Mouse (Mus musculus): ENCODE measurements around the gene Alox12. TPM values are rescaled to one million over a fixed set of nuclear protein-coding genes. Genes with fewer than 3 reads are reported as not detected.

The Alox12 gene
- polyA plus RNA-seq, 1 experiment = 0.03 TPM

- Histone ChIP-seq H3K9me3 (ENCODE audit: control insufficient read depth, low read length) (peaks cover 5% of the 10 kb centered on the region; the same call in 1 of the 2 replicates), H3K27me3 (ENCODE audit: control insufficient read depth) (peaks cover 59% of the 10 kb centered on the region), H3K4me1 (ENCODE audit: control insufficient read depth) (peaks cover 12% of the 10 kb centered on the region), H3K4me3 (replicated peaks) (no peak overlapping the region), H3K36me3 (ENCODE audit: control insufficient read depth) (peaks cover 5% of the 10 kb centered on the region)
- TF ChIP-seq GATA1 (IDR thresholded peaks at IDR 0.05; ENCODE audit: low read length) = no peak
- TF ChIP-seq TAL1 (IDR thresholded peaks at IDR 0.05; ENCODE audit: low read length) = no peak
Observed at GRCm38 (mm10) chr11:70211972-70212371, 43.2 kb downstream of the Alox12 start.

- peaks cover 53% of the 10 kb centered on the region for H3K27me3 ChIP-seq (ENCODE audit: control insufficient read depth)
- no peak overlapping the region for H3K4me3 ChIP-seq (replicated peaks)
- H3K36me3 ChIP-seq (ENCODE audit: control insufficient read depth) = no peaks in the 10 kb centered on the region
- H3K4me1 ChIP-seq (ENCODE audit: control insufficient read depth) = peaks cover 12% of the 10 kb centered on the region
- TF ChIP-seq TAL1 (IDR thresholded peaks at IDR 0.05; ENCODE audit: low read length) (no peak), GATA1 (IDR thresholded peaks at IDR 0.05; ENCODE audit: low read length) (no peak)
- H3K9me3 ChIP-seq (ENCODE audit: control insufficient read depth, low read length) = peaks cover 5% of the 10 kb centered on the region; the same call in 1 of the 2 replicates
Observed at GRCm38 (mm10) chr11:70210681-70211080, 44.5 kb downstream of the Alox12 start.

- no peaks in the 10 kb centered on the region for H3K36me3 ChIP-seq (ENCODE audit: control insufficient read depth)
- TF ChIP-seq GATA1 (IDR thresholded peaks at IDR 0.05; ENCODE audit: low read length) (no peak), TAL1 (IDR thresholded peaks at IDR 0.05; ENCODE audit: low read length) (no peak)
- H3K27me3 ChIP-seq (ENCODE audit: control insufficient read depth) = peaks cover 39% of the 10 kb centered on the region
- no peaks in the 10 kb centered on the region for H3K4me1 ChIP-seq (ENCODE audit: control insufficient read depth)
- H3K9me3 ChIP-seq (ENCODE audit: control insufficient read depth, low read length) = no peaks in the 10 kb centered on the region
- no peak overlapping the region for H3K4me3 ChIP-seq (replicated peaks)
Observed at GRCm38 (mm10) chr11:70208778-70209388, 46.3 kb downstream of the Alox12 start.

GRCm38 (mm10) chr11:70207283-70207682, 47.9 kb downstream of the Alox12 start:
- TF ChIP-seq GATA1 (IDR thresholded peaks at IDR 0.05; ENCODE audit: low read length) (no peak), TAL1 (IDR thresholded peaks at IDR 0.05; ENCODE audit: low read length) (no peak)
- no peaks in the 10 kb centered on the region; the same call in 1 of the 2 replicates for H3K4me1 ChIP-seq (ENCODE audit: control insufficient read depth)
- no peaks in the 10 kb centered on the region for H3K36me3 ChIP-seq (ENCODE audit: control insufficient read depth)
- peaks cover 26% of the 10 kb centered on the region for H3K27me3 ChIP-seq (ENCODE audit: control insufficient read depth)
- H3K9me3 ChIP-seq (ENCODE audit: control insufficient read depth, low read length) = no peaks in the 10 kb centered on the region
- no peak overlapping the region for H3K4me3 ChIP-seq (replicated peaks)

- Histone ChIP-seq H3K36me3 (ENCODE audit: control insufficient read depth) (no peaks in the 10 kb centered on the region), H3K4me1 (ENCODE audit: control insufficient read depth) (peaks cover 2% of the 10 kb centered on the region; the same call in 1 of the 2 replicates), H3K4me3 (replicated peaks) (no peak overlapping the region), H3K27me3 (ENCODE audit: control insufficient read depth) (peaks cover 21% of the 10 kb centered on the region), H3K9me3 (ENCODE audit: control insufficient read depth, low read length) (no peaks in the 10 kb centered on the region)
- no peak for TF ChIP-seq GATA1 (IDR thresholded peaks at IDR 0.05; ENCODE audit: low read length)
- no peak for TF ChIP-seq TAL1 (IDR thresholded peaks at IDR 0.05; ENCODE audit: low read length)
Observed at GRCm38 (mm10) chr11:70206801-70207200, 48.4 kb downstream of the Alox12 start.

- Histone ChIP-seq H3K27me3 (ENCODE audit: control insufficient read depth) (peaks cover 10% of the 10 kb centered on the region), H3K4me1 (ENCODE audit: control insufficient read depth) (peaks cover 3% of the 10 kb centered on the region; the same call in 1 of the 2 replicates), H3K9me3 (ENCODE audit: control insufficient read depth, low read length) (no peaks in the 10 kb centered on the region), H3K36me3 (ENCODE audit: control insufficient read depth) (no peaks in the 10 kb centered on the region), H3K4me3 (replicated peaks) (no peak overlapping the region)
- no peak for TF ChIP-seq TAL1 (IDR thresholded peaks at IDR 0.05; ENCODE audit: low read length)
- no peak for TF ChIP-seq GATA1 (IDR thresholded peaks at IDR 0.05; ENCODE audit: low read length)
Observed at GRCm38 (mm10) chr11:70201691-70202090, 53.5 kb downstream of the Alox12 start.

- H3K4me1 ChIP-seq (ENCODE audit: control insufficient read depth) = peaks cover 3% of the 10 kb centered on the region; the same call in 1 of the 2 replicates
- TF ChIP-seq GATA1 (IDR thresholded peaks at IDR 0.05; ENCODE audit: low read length) (no peak), TAL1 (IDR thresholded peaks at IDR 0.05; ENCODE audit: low read length) (no peak)
- H3K27me3 ChIP-seq (ENCODE audit: control insufficient read depth) = peaks cover 5% of the 10 kb centered on the region
- no peaks in the 10 kb centered on the region for H3K36me3 ChIP-seq (ENCODE audit: control insufficient read depth)
- H3K9me3 ChIP-seq (ENCODE audit: control insufficient read depth, low read length) = 0 out of 2 replicates have a peak, but pooled peaks cover 2% of the 10 kb centered on the region
- no peak overlapping the region for H3K4me3 ChIP-seq (replicated peaks)
Observed at GRCm38 (mm10) chr11:70200036-70200608, 55.0 kb downstream of the Alox12 start.

- peaks cover 3% of the 10 kb centered on the region for H3K27me3 ChIP-seq (ENCODE audit: control insufficient read depth)
- no peaks in the 10 kb centered on the region for H3K36me3 ChIP-seq (ENCODE audit: control insufficient read depth)
- H3K4me1 ChIP-seq (ENCODE audit: control insufficient read depth) = peaks cover 3% of the 10 kb centered on the region; the same call in 1 of the 2 replicates
Observed at GRCm38 (mm10) chr11:70199107-70199506, 56.0 kb downstream of the Alox12 start.

GRCm38 (mm10) chr11:70198332-70198731, 56.8 kb downstream of the Alox12 start:
- Histone ChIP-seq H3K4me1 (ENCODE audit: control insufficient read depth) (peaks cover 3% of the 10 kb centered on the region; the same call in 1 of the 2 replicates), H3K27me3 (ENCODE audit: control insufficient read depth) (peaks cover 3% of the 10 kb centered on the region), H3K4me3 (replicated peaks) (no peak overlapping the region), H3K36me3 (ENCODE audit: control insufficient read depth) (no peaks in the 10 kb centered on the region), H3K9me3 (ENCODE audit: control insufficient read depth, low read length) (0 out of 2 replicates have a peak, but pooled peaks cover 2% of the 10 kb centered on the region)
- TF ChIP-seq GATA1 (IDR thresholded peaks at IDR 0.05; ENCODE audit: low read length) (no peak), TAL1 (IDR thresholded peaks at IDR 0.05; ENCODE audit: low read length) (no peak)

More at GRCm38 (mm10) chr11:70199107-70199506, 56.0 kb downstream of the Alox12 start:
- Histone ChIP-seq H3K4me3 (replicated peaks) (no peak overlapping the region), H3K9me3 (ENCODE audit: control insufficient read depth, low read length) (0 out of 2 replicates have a peak, but pooled peaks cover 2% of the 10 kb centered on the region)
- TF ChIP-seq GATA1 (IDR thresholded peaks at IDR 0.05; ENCODE audit: low read length) (no peak), TAL1 (IDR thresholded peaks at IDR 0.05; ENCODE audit: low read length) (no peak)

All from erythroblast, embryonic 14.5 days (primary cell).